Mouse (Mus musculus) limb, embryonic 12.5 days (tissue): ENCODE results near the gene Atp8a1. TPM values are rescaled to one million over a fixed set of nuclear protein-coding genes. Genes with fewer than 3 reads are reported as not detected.

Source experiments
- ATAC-seq: fragments of 200-750 bp; cut with Nextera tagmentation; 2 replicates; pipeline ENCODE4 v1.8.0; 2017; ENCODE audit warnings: low read depth, moderate TSS enrichment; ENCODE audit not compliant: insufficient number of reproducible peaks, insufficient read depth, low FRiP score, low TSS enrichment
- H3K27ac ChIP-seq: fragments of 300-500 bp; sonication (generic); 2 replicates; pipeline ENCODE4 v1.5.1; 2016; ENCODE audit warnings: mild to moderate bottlenecking, moderate library complexity
- H3K27me3 ChIP-seq: fragments of 300-500 bp; sonication (generic); 2 replicates; pipeline ENCODE4 v1.6.1; 2016; ENCODE audit warnings: mild to moderate bottlenecking, moderate library complexity
- H3K36me3 ChIP-seq: fragments of 300-500 bp; sonication (generic); 2 replicates; pipeline ENCODE4 v1.6.1; 2016; ENCODE audit warnings: mild to moderate bottlenecking, moderate library complexity
- H3K4me1 ChIP-seq: fragments of 300-500 bp; sonication (generic); replicated peaks from 2 replicates; pipeline ENCODE4 v1.6.1; 2016
- H3K4me2 ChIP-seq: fragments of 300-500 bp; sonication (generic); 2 replicates; pipeline ENCODE4 v1.6.1; 2016; ENCODE audit warnings: mild to moderate bottlenecking, moderate library complexity
- H3K4me3 ChIP-seq: fragments of 300-500 bp; sonication (generic); replicated peaks from 2 replicates; pipeline ENCODE4 v1.5.1; 2016; ENCODE audit warnings: mild to moderate bottlenecking
- H3K9ac ChIP-seq: fragments of 300-500 bp; sonication (generic); replicated peaks from 2 replicates; pipeline ENCODE4 v1.6.1; 2016; ENCODE audit warnings: mild to moderate bottlenecking, moderate library complexity
- H3K9me3 ChIP-seq: fragments of 300-500 bp; sonication (generic); 2 replicates; pipeline ENCODE4 v1.6.1; 2016; ENCODE audit warnings: mild to moderate bottlenecking, moderate library complexity
- WGBS: fragments of 180-500 bp; shearing (Covaris S2); methylation state at CpG from one replicate; pipeline ENCODE4 v1.1.7; 2016; 5-methylcytosine and 5-hydroxymethylcytosine counted together
- polyA plus RNA-seq: library from polyadenylated mRNA; unstranded; fragments of >200 nt; fragmentation: Nextera tagmentation; extraction: Ambion mirVana; gene quantifications from 2 replicates; pipeline ENCODE4 v1.2.1, GENCODE M21; 2016

The Atp8a1 gene
- polyA plus RNA-seq, 1 experiment from 2014 or later: 7.2 TPM

DNA sequence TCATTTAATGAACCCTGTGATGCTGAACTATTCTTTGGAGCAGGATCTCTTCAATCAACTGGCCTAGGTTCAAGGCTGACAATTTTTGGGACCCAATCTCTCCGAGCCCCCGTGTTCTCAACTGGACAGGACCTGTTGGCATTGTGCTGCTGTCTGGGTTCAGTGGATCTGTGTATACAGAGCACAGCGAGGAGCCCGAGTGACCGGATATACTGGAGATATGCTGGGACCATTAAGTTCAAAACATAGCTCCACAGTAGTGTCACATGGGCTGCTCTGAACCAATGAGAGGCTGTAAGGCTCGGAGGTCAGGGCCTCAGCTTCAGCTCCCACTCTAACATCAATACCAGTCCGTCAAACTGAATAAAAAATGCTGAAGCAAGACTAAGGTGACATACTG is 217.8 kb downstream of the Atp8a1 start:
- peaks cover 13% of the 10 kb centered on the region for H3K4me1 ChIP-seq
- no peaks in the 10 kb centered on the region for H3K36me3 ChIP-seq
- 91% methylated on average over 7 of the region's 7 CpGs for WGBS
- no peak for ATAC-seq
- H3K9me3 ChIP-seq: no peaks in the 10 kb centered on the region
- no peak overlapping the region for H3K4me3 ChIP-seq
- no peak overlapping the region for H3K9ac ChIP-seq
- H3K27ac ChIP-seq: no peak overlapping the region
- no peak overlapping the region for H3K4me2 ChIP-seq
- peaks cover 12% of the 10 kb centered on the region for H3K27me3 ChIP-seq

DNA sequence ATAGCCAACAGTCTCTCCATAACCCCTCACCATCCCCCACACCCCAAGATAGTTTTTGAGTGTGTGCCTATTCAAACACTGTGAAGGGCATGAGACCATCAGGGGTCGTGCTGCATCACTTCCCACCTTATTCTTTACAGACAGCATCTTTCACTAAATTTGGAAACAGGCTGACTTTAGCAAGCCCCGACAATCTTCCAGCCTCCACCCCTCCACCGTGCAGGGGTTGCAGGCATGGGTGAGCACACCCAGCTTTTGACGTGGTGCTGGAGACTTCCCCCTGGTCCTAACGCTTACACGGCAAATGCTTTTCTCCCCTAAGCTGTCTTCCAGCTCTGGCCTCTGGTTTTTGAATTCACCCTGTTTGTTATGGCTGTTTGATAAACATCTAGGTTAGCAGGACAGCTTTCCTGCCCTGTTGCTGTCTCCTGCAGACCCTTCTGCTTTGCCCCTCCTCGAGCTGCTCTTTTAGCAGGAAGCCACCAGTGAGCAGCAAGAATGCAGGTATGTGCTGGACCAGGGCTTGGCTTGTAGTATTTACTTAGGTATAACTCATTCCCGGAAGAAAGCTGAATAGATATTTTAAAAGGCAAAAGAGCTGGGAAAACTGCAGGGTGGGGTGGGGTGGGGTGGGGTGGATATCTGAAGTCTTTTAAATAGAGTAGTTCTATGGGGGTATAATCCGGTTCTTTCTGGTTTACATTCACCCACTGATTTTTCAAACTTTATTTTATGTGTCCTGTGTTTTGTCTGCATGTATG is 218.9 kb downstream of the Atp8a1 start:
- Histone ChIP-seq H3K4me3 (no peak overlapping the region), H3K9me3 (no peaks in the 10 kb centered on the region)

DNA sequence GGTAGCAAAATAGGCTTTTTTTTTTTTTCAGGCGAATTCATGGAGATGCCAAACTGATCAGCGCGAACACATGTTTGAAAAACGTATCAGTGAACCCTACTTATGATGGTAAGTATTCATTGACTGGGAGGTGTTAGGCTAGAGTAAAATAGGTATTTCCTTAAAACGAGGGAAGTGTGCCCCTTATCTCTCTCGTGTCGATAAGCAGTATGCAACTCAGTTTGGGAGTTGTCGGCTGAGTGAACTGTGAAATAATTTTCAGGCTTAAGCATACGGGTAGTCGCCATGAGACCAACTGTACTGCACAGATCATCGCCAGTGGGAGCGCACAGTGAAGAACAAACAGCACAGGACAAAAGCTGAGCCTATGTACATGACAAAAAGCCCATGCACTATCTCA is 226.0 kb downstream of the Atp8a1 start:
- no peak overlapping the region for H3K4me2 ChIP-seq
- no peak overlapping the region for H3K9ac ChIP-seq
- no peaks in the 10 kb centered on the region for H3K36me3 ChIP-seq
- no peak overlapping the region for H3K4me3 ChIP-seq
- peaks cover 5% of the 10 kb centered on the region; the same call in 1 of the 2 replicates for H3K27me3 ChIP-seq
- ATAC-seq: no peak
- H3K4me1 ChIP-seq: no peaks in the 10 kb centered on the region
- H3K27ac ChIP-seq: no peak overlapping the region
- 91% methylated on average over 12 of the region's 12 CpGs for WGBS
- no peaks in the 10 kb centered on the region for H3K9me3 ChIP-seq

More for the DNA sequence above, 218.9 kb downstream of the Atp8a1 start:
- 76% methylated on average over 9 of the region's 9 CpGs for WGBS
- Histone ChIP-seq H3K4me1 (peaks cover 3% of the 10 kb centered on the region), H3K27ac (no peak overlapping the region), H3K9ac (no peak overlapping the region), H3K27me3 (peaks cover 6% of the 10 kb centered on the region; the same call in 1 of the 2 replicates), H3K36me3 (no peaks in the 10 kb centered on the region), H3K4me2 (no peak overlapping the region)
- no peak for ATAC-seq

DNA sequence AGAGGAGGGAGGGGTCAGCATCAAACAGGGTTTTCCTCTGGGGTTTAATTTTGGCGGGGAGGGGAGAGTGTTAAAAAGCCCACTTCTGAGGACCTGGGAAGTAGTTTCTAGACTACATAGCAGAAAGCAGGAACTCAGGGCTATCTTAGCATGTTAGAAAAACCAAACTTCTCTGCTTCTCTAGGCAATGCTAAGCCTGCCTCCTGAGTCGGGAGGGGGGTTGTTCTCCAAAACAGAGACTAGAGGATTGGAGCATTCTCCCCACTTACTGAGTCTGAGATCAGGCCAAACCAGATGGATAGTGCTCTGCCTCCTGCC is 237.8 kb downstream of the Atp8a1 start:
- ATAC-seq: no peak
- Histone ChIP-seq H3K4me1 (peaks cover 49% of the 10 kb centered on the region), H3K36me3 (no peaks in the 10 kb centered on the region)

GRCm38 (mm10) chr5:67608674-67609519 is 238.3 kb downstream of the Atp8a1 start:
- Histone ChIP-seq H3K36me3 (no peaks in the 10 kb centered on the region), H3K9me3 (no peaks in the 10 kb centered on the region), H3K9ac (peak overlapping the region; percentile 63), H3K4me3 (peak overlapping the region; percentile 57), H3K4me1 (peaks cover 49% of the 10 kb centered on the region), H3K27me3 (peaks cover 66% of the 10 kb centered on the region), H3K4me2 (peak overlapping the region; percentile 93), H3K27ac (peak overlapping the region; percentile 74)
- under 1% methylated on average over 31 of the region's 31 CpGs for WGBS
- ATAC-seq: 0 out of 2 replicates have a peak, but pooled peaks have one; percentile 8

More for the DNA sequence above, 237.8 kb downstream of the Atp8a1 start:
- Histone ChIP-seq H3K27me3 (peaks cover 69% of the 10 kb centered on the region), H3K27ac (peak overlapping the region; percentile 45; the same call in 1 of the 2 replicates), H3K4me3 (peak overlapping the region; percentile 57), H3K9me3 (no peaks in the 10 kb centered on the region), H3K9ac (0 out of 2 replicates have a peak overlapping the region, but pooled peaks have one; percentile 37), H3K4me2 (peak overlapping the region; percentile 93)
- WGBS: 4% methylated on average over 2 of the region's 2 CpGs

GRCm38 (mm10) chr5:67607804-67608673 is 239.2 kb downstream of the Atp8a1 start, which contains the start of gene Shisa3:
TSS of gene Shisa3 (plus strand) at chr5:67607882.
- peak within 1 kb of the TSS; percentile 57 for H3K4me3 ChIP-seq
- ATAC-seq: peak; percentile 64
- peak within 1 kb of the TSS; percentile 63 for H3K9ac ChIP-seq
- peak within 1 kb of the TSS; percentile 93 for H3K4me2 ChIP-seq
- WGBS: under 1% methylated on average over 86 of the region's 86 CpGs
- H3K27ac ChIP-seq: peak within 1 kb of the TSS; percentile 74
- H3K27me3 ChIP-seq: peaks cover 64% of the 10 kb centered on the region
- H3K4me1 ChIP-seq: peaks cover 49% of the 10 kb centered on the region
- H3K36me3 ChIP-seq: no peaks in the 10 kb centered on the region
- no peaks in the 10 kb centered on the region for H3K9me3 ChIP-seq

DNA sequence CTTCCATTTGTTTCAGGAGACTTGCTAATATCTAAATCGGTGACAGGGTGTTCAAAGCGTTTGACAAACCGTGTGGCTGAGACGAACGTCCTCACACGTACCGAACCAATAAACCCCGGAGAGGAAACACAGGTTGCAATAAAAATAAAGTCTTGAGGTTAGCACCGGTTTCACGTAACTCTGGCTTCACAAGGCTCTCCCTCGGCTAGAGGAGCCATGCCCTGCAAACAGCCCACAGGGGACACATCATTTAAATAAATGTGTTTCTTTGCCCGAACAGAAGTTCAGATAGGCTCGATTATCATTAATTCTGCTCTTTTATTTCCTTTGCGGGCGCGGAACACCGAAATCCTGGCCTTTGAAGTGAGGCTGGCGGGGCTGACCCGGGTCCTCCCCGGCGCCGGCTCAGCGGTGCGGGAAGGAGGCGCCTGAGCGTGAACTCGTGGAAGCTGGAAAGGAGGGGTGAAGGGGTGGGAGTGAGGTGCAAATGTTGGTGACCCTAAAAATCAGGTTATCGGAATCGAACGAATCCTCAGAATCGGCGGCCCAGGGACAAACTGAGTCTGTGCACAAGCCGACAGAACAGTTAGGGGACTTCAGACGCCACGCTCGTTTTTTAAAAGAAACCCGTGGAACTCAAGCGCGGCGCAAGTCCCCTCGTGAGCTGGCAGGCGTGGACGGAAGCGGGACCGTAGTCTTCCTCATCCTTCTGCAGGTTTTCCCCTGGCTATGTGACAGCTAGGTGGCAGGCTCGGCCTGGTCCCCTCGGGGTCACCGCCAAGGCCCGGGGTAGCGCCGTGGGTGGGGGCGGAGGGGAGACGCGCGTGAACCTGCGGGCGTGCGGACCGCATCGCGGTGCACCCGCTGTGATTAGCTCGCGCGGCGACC is 240.1 kb downstream of the Atp8a1 start:
- peak overlapping the region; percentile 63; the same call in 1 of the 2 replicates for H3K9ac ChIP-seq
- H3K4me1 ChIP-seq: peaks cover 49% of the 10 kb centered on the region
- peak overlapping the region; percentile 74; the same call in 1 of the 2 replicates for H3K27ac ChIP-seq
- no peak; the same call in 1 of the 2 replicates for ATAC-seq
- H3K9me3 ChIP-seq: no peaks in the 10 kb centered on the region
- H3K36me3 ChIP-seq: no peaks in the 10 kb centered on the region
- under 1% methylated on average over 66 of the region's 66 CpGs for WGBS
- peak overlapping the region; percentile 57 for H3K4me3 ChIP-seq
- H3K4me2 ChIP-seq: peak overlapping the region; percentile 93
- H3K27me3 ChIP-seq: peaks cover 72% of the 10 kb centered on the region

DNA sequence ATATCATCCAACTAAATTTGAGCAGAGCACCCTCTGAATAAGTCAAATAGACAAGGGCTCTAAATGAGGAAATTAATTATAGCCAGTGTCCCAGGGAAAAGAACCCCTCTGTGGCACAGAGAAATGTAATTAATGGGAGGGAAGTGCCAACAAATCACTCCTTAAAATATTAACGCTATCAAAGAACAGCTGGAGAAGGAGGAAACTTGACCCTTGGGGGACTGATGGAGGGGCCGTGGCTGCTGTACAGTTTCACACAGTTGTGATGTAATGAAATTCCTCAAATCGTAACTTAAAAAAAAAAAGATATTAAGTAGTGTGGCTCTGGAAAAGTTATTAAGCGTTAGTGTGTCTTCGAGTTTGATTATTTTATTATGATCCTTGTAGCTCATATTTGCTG is 241.3 kb downstream of the Atp8a1 start:
- no peak overlapping the region for H3K27ac ChIP-seq
- H3K9me3 ChIP-seq: no peaks in the 10 kb centered on the region
- no peak overlapping the region for H3K4me3 ChIP-seq
- no peaks in the 10 kb centered on the region for H3K36me3 ChIP-seq
- no peak overlapping the region for H3K4me2 ChIP-seq
- H3K27me3 ChIP-seq: peaks cover 69% of the 10 kb centered on the region
- peaks cover 49% of the 10 kb centered on the region for H3K4me1 ChIP-seq
- no peak overlapping the region for H3K9ac ChIP-seq
- no peak for ATAC-seq
- 10% methylated on average over 5 of the region's 5 CpGs for WGBS

DNA sequence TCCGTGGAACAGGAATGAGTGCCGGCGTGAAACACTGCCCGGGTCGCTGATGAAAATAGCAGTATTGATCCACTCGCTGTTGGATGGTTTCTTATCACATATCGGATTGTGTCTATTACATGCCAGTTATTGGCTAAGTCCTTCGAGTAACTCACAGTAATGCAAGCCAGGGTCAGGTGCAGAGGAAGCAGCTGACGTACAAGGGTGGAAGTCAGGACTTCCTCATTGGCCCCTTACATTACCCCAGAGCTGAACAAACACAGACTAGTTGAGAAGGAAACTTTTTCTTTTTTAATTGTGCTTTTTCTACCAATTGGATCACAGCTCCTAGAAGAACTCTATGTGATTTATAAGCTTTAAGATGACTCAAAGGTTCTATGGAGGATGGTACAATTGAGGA is 247.3 kb downstream of the Atp8a1 start:
- 90% methylated on average over 9 of the region's 9 CpGs for WGBS
- Histone ChIP-seq H3K4me3 (no peak overlapping the region), H3K4me2 (no peak overlapping the region), H3K27me3 (peaks cover 18% of the 10 kb centered on the region), H3K27ac (no peak overlapping the region), H3K9me3 (no peaks in the 10 kb centered on the region), H3K36me3 (no peaks in the 10 kb centered on the region), H3K4me1 (0 out of 2 replicates have a peak, but pooled peaks cover 4% of the 10 kb centered on the region), H3K9ac (no peak overlapping the region)
- ATAC-seq: no peak

- Histone ChIP-seq H3K9ac (no peak overlapping the region), H3K36me3 (no peaks in the 10 kb centered on the region), H3K27me3 (no peaks in the 10 kb centered on the region; the same call in none of the 2 replicates), H3K4me3 (no peak overlapping the region), H3K9me3 (no peaks in the 10 kb centered on the region), H3K4me2 (no peak overlapping the region), H3K27ac (no peak overlapping the region), H3K4me1 (0 out of 2 replicates have a peak, but pooled peaks cover 7% of the 10 kb centered on the region)
- WGBS: 59% methylated on average over 7 of the region's 7 CpGs
- ATAC-seq: no peak
Measured at GRCm38 (mm10) chr5:67595629-67596028, 251.6 kb downstream of the Atp8a1 start.
